ENCODE assay signal across 8 mouse cellular contexts in genomic region chr19:7172051-7172866, GRCm38 (mm10). TPM values are rescaled to one million over a fixed set of nuclear protein-coding genes. Genes with fewer than 3 reads are reported as not detected.
DNase-seq lines count a peak whose midpoint lies in the region; ATAC-seq lines count a peak whose summit lies in the region.

No protein-coding gene starts in this region.

- H3K27me3 ChIP-seq in hindbrain, embryonic 15.5 days = peaks cover 4% of the 10 kb centered on the region; the same call in 1 of the 2 replicates
- peaks cover 34% of the 10 kb centered on the region for H3K27me3 ChIP-seq in midbrain, embryonic 13.5 days

- intact Hi-C loops in left cerebral cortex, postnatal 36 days (cut with DNase I) = no loop called here

- peak; percentile 92 for ATAC-seq in hindbrain, embryonic 15.5 days (ENCODE audit: low FRiP score, low read depth)
- peak; percentile 95 for ATAC-seq in midbrain, embryonic 13.5 days

- DNase-seq in ZHBTc4 (ENCODE audit: low read depth, low spot score) = peak; percentile 71
- DNase-seq in embryo, embryonic 11 days = peak; percentile 85
- peak; percentile 62 to 66 for DNase-seq in left cerebral cortex, postnatal 36 days (ENCODE audit: low spot score in 2 of 2)
- DNase-seq in spleen, postnatal 10 days (ENCODE audit: low spot score in 2 of 2) = no peak
- DNase-seq in thymus, postnatal 4 days = no peak
- no peak for DNase-seq in thymus, postnatal 25 days

- no peak overlapping the region for H3K9ac ChIP-seq in hindbrain, embryonic 15.5 days
- peak overlapping the region; percentile 8; the same call in 1 of the 2 replicates for H3K9ac ChIP-seq in midbrain, embryonic 13.5 days (replicated peaks)

- H3K4me3 ChIP-seq in hindbrain, embryonic 15.5 days = no peak overlapping the region
- H3K4me3 ChIP-seq in midbrain, embryonic 13.5 days (replicated peaks) = no peak overlapping the region

- 7% methylated on average over 13 of the region's 13 CpGs for WGBS in hindbrain, embryonic 15.5 days
- 10% methylated on average over 13 of the region's 13 CpGs for WGBS in midbrain, embryonic 13.5 days

- peak overlapping the region; percentile 1; the same call in 1 of the 2 replicates for H3K4me2 ChIP-seq in hindbrain, embryonic 15.5 days
- H3K4me2 ChIP-seq in midbrain, embryonic 13.5 days (replicated peaks) = peak overlapping the region; percentile 26

- H3K36me3 ChIP-seq in hindbrain, embryonic 15.5 days = no peaks in the 10 kb centered on the region
- no peaks in the 10 kb centered on the region for H3K36me3 ChIP-seq in midbrain, embryonic 13.5 days

- no peak overlapping the region for H3K27ac ChIP-seq in hindbrain, embryonic 15.5 days (replicated peaks)
- peak overlapping the region; percentile 70 for H3K27ac ChIP-seq in midbrain, embryonic 13.5 days

- H3K9me3 ChIP-seq in hindbrain, embryonic 15.5 days = no peaks in the 10 kb centered on the region
- no peaks in the 10 kb centered on the region for H3K9me3 ChIP-seq in midbrain, embryonic 13.5 days

- peaks cover 25% of the 10 kb centered on the region for H3K4me1 ChIP-seq in hindbrain, embryonic 15.5 days (replicated peaks)
- peaks cover 42% of the 10 kb centered on the region for H3K4me1 ChIP-seq in midbrain, embryonic 13.5 days (replicated peaks)

RNA-seq across cellular contexts. Expression of gene Otub1, which starts 33.9 kb away (rescaled TPM):
- 233 and 239 TPM in 2 replicates for polyA plus RNA-seq in hindbrain, embryonic 15.5 days (2015; fragmentation: Nextera tagmentation; extraction: Ambion mirVana)
- 100 to 1,000 TPM; 253 to 285 TPM for total RNA-seq in left cerebral cortex, postnatal 36 days (2021)
- 247 and 260 TPM in 2 replicates for polyA plus RNA-seq in midbrain, embryonic 13.5 days (2015; fragmentation: Nextera tagmentation; extraction: Ambion mirVana)

RNA-seq across cellular contexts. Expression of gene Cox8a, which starts 45.2 kb away (rescaled TPM):
- 1,050 and 1,125 TPM in 2 replicates for polyA plus RNA-seq in hindbrain, embryonic 15.5 days (2015; fragmentation: Nextera tagmentation; extraction: Ambion mirVana)
- total RNA-seq in left cerebral cortex, postnatal 36 days (2021) = 1,000 to 10,000 TPM in 1 of 2 experiments, 100 to 1,000 TPM in 1; 989 to 1,090 TPM
- polyA plus RNA-seq in midbrain, embryonic 13.5 days (2015; fragmentation: Nextera tagmentation; extraction: Ambion mirVana) = 750 and 771 TPM in 2 replicates

Comparison
In these comparisons a context has a peak if more than half of its experiments do, and no peak if none do; other contexts are left out.
1. DNase-seq: peak in ZHBTc4 (single experiment), embryo, embryonic 11 days (single experiment) and left cerebral cortex, postnatal 36 days (2 of 2); none in spleen, postnatal 10 days (0 of 2), thymus, postnatal 4 days (single experiment) and thymus, postnatal 25 days (single experiment).